Mouse (Mus musculus): ENCODE data around the gene Nkx1-2. TPM values are rescaled to one million over a fixed set of nuclear protein-coding genes. Genes with fewer than 3 reads are reported as not detected.

The Nkx1-2 gene
- not detected in 2 replicates for polyA plus RNA-seq (2012; ENCODE audit: insufficient read depth, insufficient read length, missing spikeins)

- no peak within 1 kb of the TSS for H3K27ac ChIP-seq (replicated peaks; ENCODE audit: low read depth, low read length)
- H3K4me1 ChIP-seq (ENCODE audit: control insufficient read depth, insufficient read depth, insufficient read length, low read length), result peaks cover 2% of the 10 kb centered on the region; the same call in 1 of the 2 replicates
- no peak within 1 kb of the TSS for H3K4me3 ChIP-seq (ENCODE audit: insufficient read depth, low read depth, low read length)
Measured at GRCm38 (mm10) chr7:132599071-132599975, at the start of gene Nkx1-2. Gene Nkx1-2 (minus strand): TSS chr7:132599637.

GRCm38 (mm10) chr7:132646514-132646913 is 47.1 kb upstream of the Nkx1-2 start:
- Histone ChIP-seq H3K4me3 (ENCODE audit: insufficient read depth, low read depth, low read length) (no peak overlapping the region), H3K27ac (replicated peaks; ENCODE audit: low read depth, low read length) (no peak overlapping the region), H3K4me1 (ENCODE audit: control insufficient read depth, insufficient read depth, insufficient read length, low read length) (no peaks in the 10 kb centered on the region)

- no peak overlapping the region for H3K4me3 ChIP-seq (ENCODE audit: insufficient read depth, low read depth, low read length)
- no peaks in the 10 kb centered on the region for H3K4me1 ChIP-seq (ENCODE audit: control insufficient read depth, insufficient read depth, insufficient read length, low read length)
- H3K27ac ChIP-seq (replicated peaks; ENCODE audit: low read depth, low read length), result no peak overlapping the region
Measured at GRCm38 (mm10) chr7:132644605-132645279, 45.3 kb upstream of the Nkx1-2 start.

GRCm38 (mm10) chr7:132641606-132642005 is 42.2 kb upstream of the Nkx1-2 start:
- Histone ChIP-seq H3K4me1 (ENCODE audit: control insufficient read depth, insufficient read depth, insufficient read length, low read length) (no peaks in the 10 kb centered on the region), H3K27ac (replicated peaks; ENCODE audit: low read depth, low read length) (no peak overlapping the region), H3K4me3 (ENCODE audit: insufficient read depth, low read depth, low read length) (no peak overlapping the region)

GRCm38 (mm10) chr7:132640946-132641345 is 41.5 kb upstream of the Nkx1-2 start:
- H3K4me1 ChIP-seq (ENCODE audit: control insufficient read depth, insufficient read depth, insufficient read length, low read length), result no peaks in the 10 kb centered on the region
- H3K27ac ChIP-seq (replicated peaks; ENCODE audit: low read depth, low read length), result no peak overlapping the region
- H3K4me3 ChIP-seq (ENCODE audit: insufficient read depth, low read depth, low read length), result no peak overlapping the region

GRCm38 (mm10) chr7:132638446-132639087 is 39.1 kb upstream of the Nkx1-2 start:
- no peak overlapping the region for H3K27ac ChIP-seq (replicated peaks; ENCODE audit: low read depth, low read length)
- H3K4me1 ChIP-seq (ENCODE audit: control insufficient read depth, insufficient read depth, insufficient read length, low read length), result no peaks in the 10 kb centered on the region
- no peak overlapping the region for H3K4me3 ChIP-seq (ENCODE audit: insufficient read depth, low read depth, low read length)

GRCm38 (mm10) chr7:132637292-132637691 is 37.9 kb upstream of the Nkx1-2 start:
- Histone ChIP-seq H3K4me1 (ENCODE audit: control insufficient read depth, insufficient read depth, insufficient read length, low read length) (no peaks in the 10 kb centered on the region), H3K27ac (replicated peaks; ENCODE audit: low read depth, low read length) (no peak overlapping the region), H3K4me3 (ENCODE audit: insufficient read depth, low read depth, low read length) (no peak overlapping the region)

- H3K4me3 ChIP-seq (ENCODE audit: insufficient read depth, low read depth, low read length), result no peak overlapping the region
- H3K27ac ChIP-seq (replicated peaks; ENCODE audit: low read depth, low read length), result no peak overlapping the region
- H3K4me1 ChIP-seq (ENCODE audit: control insufficient read depth, insufficient read depth, insufficient read length, low read length), result peaks cover 5% of the 10 kb centered on the region
Measured at GRCm38 (mm10) chr7:132631313-132631712, 31.9 kb upstream of the Nkx1-2 start.

GRCm38 (mm10) chr7:132627448-132627847 is 28.0 kb upstream of the Nkx1-2 start:
- Histone ChIP-seq H3K4me3 (ENCODE audit: insufficient read depth, low read depth, low read length) (no peak overlapping the region), H3K27ac (replicated peaks; ENCODE audit: low read depth, low read length) (no peak overlapping the region), H3K4me1 (ENCODE audit: control insufficient read depth, insufficient read depth, insufficient read length, low read length) (peaks cover 5% of the 10 kb centered on the region)

- H3K4me1 ChIP-seq (ENCODE audit: control insufficient read depth, insufficient read depth, insufficient read length, low read length), result peaks cover 5% of the 10 kb centered on the region
- no peak overlapping the region for H3K27ac ChIP-seq (replicated peaks; ENCODE audit: low read depth, low read length)
- no peak overlapping the region for H3K4me3 ChIP-seq (ENCODE audit: insufficient read depth, low read depth, low read length)
Measured at GRCm38 (mm10) chr7:132626174-132626573, 26.7 kb upstream of the Nkx1-2 start.

- peaks cover 2% of the 10 kb centered on the region; the same call in 1 of the 2 replicates for H3K4me1 ChIP-seq (ENCODE audit: control insufficient read depth, insufficient read depth, insufficient read length, low read length)
- H3K27ac ChIP-seq (replicated peaks; ENCODE audit: low read depth, low read length), result no peak overlapping the region
- no peak overlapping the region for H3K4me3 ChIP-seq (ENCODE audit: insufficient read depth, low read depth, low read length)
Measured at GRCm38 (mm10) chr7:132624161-132624560, 24.7 kb upstream of the Nkx1-2 start.

- H3K4me1 ChIP-seq (ENCODE audit: control insufficient read depth, insufficient read depth, insufficient read length, low read length), result no peaks in the 10 kb centered on the region
- H3K27ac ChIP-seq (replicated peaks; ENCODE audit: low read depth, low read length), result no peak overlapping the region
- H3K4me3 ChIP-seq (ENCODE audit: insufficient read depth, low read depth, low read length), result no peak overlapping the region
Measured at GRCm38 (mm10) chr7:132619975-132620918, 20.8 kb upstream of the Nkx1-2 start.

- no peaks in the 10 kb centered on the region for H3K4me1 ChIP-seq (ENCODE audit: control insufficient read depth, insufficient read depth, insufficient read length, low read length)
- H3K27ac ChIP-seq (replicated peaks; ENCODE audit: low read depth, low read length), result no peak overlapping the region
- H3K4me3 ChIP-seq (ENCODE audit: insufficient read depth, low read depth, low read length), result no peak overlapping the region
Measured at GRCm38 (mm10) chr7:132619549-132619948, 20.1 kb upstream of the Nkx1-2 start.

- Histone ChIP-seq H3K4me1 (ENCODE audit: control insufficient read depth, insufficient read depth, insufficient read length, low read length) (no peaks in the 10 kb centered on the region), H3K27ac (replicated peaks; ENCODE audit: low read depth, low read length) (no peak overlapping the region), H3K4me3 (ENCODE audit: insufficient read depth, low read depth, low read length) (no peak overlapping the region)
Measured at GRCm38 (mm10) chr7:132617021-132617564, 17.7 kb upstream of the Nkx1-2 start.

Data from brown adipose tissue, adult 24 weeks (tissue).